Mouse (Mus musculus) CH12.LX (cell line): ENCODE measurements around the gene Wbp1l. TPM values are rescaled to one million over a fixed set of nuclear protein-coding genes. Genes with fewer than 3 reads are reported as not detected.

ENCODE experiments used
- DNase-seq: peaks from one replicate; pipeline ENCODE4 v3.0.0-alpha.2; 2013; ENCODE audit errors: extremely low read depth
- H3K27ac ChIP-seq: 2 replicates; pipeline ENCODE4 v1.5.1; 2012; ENCODE audit warnings: low read depth, mild to moderate bottlenecking, control low read depth, moderate library complexity; ENCODE audit not compliant: insufficient read depth
- H3K27me3 ChIP-seq: replicated peaks from 2 replicates; pipeline ENCODE3; 2012; ENCODE audit warnings: inconsistent platforms
- H3K36me3 ChIP-seq, 2 experiments: replicated peaks in 1 of 2; 2 replicates each; pipeline versions ENCODE3 to v1.6.1; 2012; ENCODE audit warnings: inconsistent platforms in 1 of 2, low read length in 1 of 2, mild to moderate bottlenecking in 1 of 2, mixed read lengths in 1 of 2, moderate library complexity in 1 of 2; ENCODE audit not compliant: control insufficient read depth in 1 of 2, insufficient read depth in 1 of 2
- H3K4me1 ChIP-seq, 2 experiments: 2 replicates each; pipeline ENCODE4 v1.6.1; 2012; ENCODE audit warnings: inconsistent platforms in 1 of 2, moderate library complexity in 1 of 2; ENCODE audit not compliant: insufficient read depth in 2 of 2, control insufficient read depth in 1 of 2
- H3K4me2 ChIP-seq: 2 replicates; pipeline ENCODE4 v1.6.1; 2012; ENCODE audit warnings: low read depth, mild to moderate bottlenecking, control low read depth; ENCODE audit not compliant: poor library complexity, insufficient read depth, severe bottlenecking
- H3K4me3 ChIP-seq, 3 experiments: fragments of 150-350 bp in 1 of 3; sonication (generic) in 1 of 3; replicated peaks in 1 of 3; 2 replicates each; pipeline versions ENCODE3 to v1.5.1; 2011 to 2012; ENCODE audit warnings: low read depth in 2 of 3, low read length in 2 of 3, mild to moderate bottlenecking in 2 of 3, moderate library complexity in 2 of 3, control low read depth in 1 of 3, improper control_type of control experiment in 1 of 3, inconsistent platforms in 1 of 3, mixed read lengths in 1 of 3; ENCODE audit not compliant: poor library complexity in 1 of 3
- H3K79me2 ChIP-seq: replicated peaks from 2 replicates; pipeline ENCODE4 v1.6.1; 2012; ENCODE audit warnings: mild to moderate bottlenecking, moderate library complexity; ENCODE audit not compliant: control insufficient read depth, poor library complexity, insufficient read depth, severe bottlenecking; ENCODE audit errors: extremely low read depth
- H3K9ac ChIP-seq: 2 replicates; pipeline ENCODE4 v1.6.1; 2012; ENCODE audit warnings: low read depth, mild to moderate bottlenecking, control low read depth, moderate library complexity; ENCODE audit not compliant: insufficient read depth
- H3K9me3 ChIP-seq: replicated peaks from 2 replicates; pipeline ENCODE3; 2012; ENCODE audit warnings: low read length, inconsistent platforms, mixed read lengths
- CHD1 ChIP-seq: IDR thresholded peaks from 2 replicates; pipeline ENCODE4 v1.6.1; 2012; ENCODE audit warnings: low read depth, low read length, improper control_type of control experiment, inconsistent platforms
- ELF1 ChIP-seq: IDR thresholded peaks from 2 replicates; pipeline ENCODE4 v1.6.1; 2014; ENCODE audit warnings: low read depth, mild to moderate bottlenecking, inconsistent platforms, low read length, improper control_type of control experiment
- ETS1 ChIP-seq: conservative IDR thresholded peaks from 2 replicates; pipeline ENCODE4 v1.6.1; 2012; ENCODE audit warnings: low read depth, mild to moderate bottlenecking, inconsistent platforms, low read length, improper control_type of control experiment, moderate library complexity
- JUN ChIP-seq: IDR thresholded peaks from 2 replicates; pipeline ENCODE4 v1.6.1; 2011; ENCODE audit warnings: low read depth, mild to moderate bottlenecking, low read length, improper control_type of control experiment, moderate library complexity; ENCODE audit not compliant: insufficient read depth
- JUND ChIP-seq: conservative IDR thresholded peaks from 2 replicates; pipeline ENCODE4 v1.6.1; 2011; ENCODE audit warnings: low read depth, low read length, improper control_type of control experiment
- MAX ChIP-seq: IDR thresholded peaks from 2 replicates; pipeline ENCODE4 v1.6.1; 2011; ENCODE audit warnings: low read length, improper control_type of control experiment
- MEF2A ChIP-seq: IDR thresholded peaks from 2 replicates; pipeline ENCODE4 v1.6.1; 2014; ENCODE audit warnings: low read depth, mild to moderate bottlenecking, inconsistent platforms, low read length, improper control_type of control experiment, borderline replicate concordance
- MXI1 ChIP-seq: IDR thresholded peaks from 2 replicates; pipeline ENCODE4 v1.6.1; 2011; ENCODE audit warnings: mild to moderate bottlenecking, low read depth, low read length, improper control_type of control experiment
- MYC ChIP-seq: IDR thresholded peaks from 2 replicates; pipeline ENCODE4 v1.6.1; 2011; ENCODE audit warnings: low read depth, mild to moderate bottlenecking, improper control_type of control experiment, low read length
- NELFE ChIP-seq: IDR thresholded peaks from 2 replicates; pipeline ENCODE4 v1.6.1; 2011; ENCODE audit warnings: low read depth, low read length, improper control_type of control experiment
- PAX5 ChIP-seq: IDR thresholded peaks from 2 replicates; pipeline ENCODE4 v1.6.1; 2012; ENCODE audit warnings: low read length, inconsistent platforms, mixed read lengths
- POLR2A ChIP-seq: IDR thresholded peaks from 2 replicates; pipeline ENCODE4 v1.6.1; 2011; ENCODE audit warnings: low read depth, mild to moderate bottlenecking, improper control_type of control experiment, low read length
- POLR2AphosphoS2 ChIP-seq: IDR thresholded peaks from 2 replicates; pipeline ENCODE4 v1.6.1; 2011; ENCODE audit warnings: low read depth, low read length, improper control_type of control experiment
- RAD21 ChIP-seq: IDR thresholded peaks from 2 replicates; pipeline ENCODE4 v1.6.1; 2011; ENCODE audit warnings: low read depth, mild to moderate bottlenecking, low read length, improper control_type of control experiment, moderate library complexity
- SMC3 ChIP-seq: IDR thresholded peaks from 2 replicates; pipeline ENCODE4 v1.6.1; 2011; ENCODE audit warnings: low read depth, low read length, improper control_type of control experiment
- TBP ChIP-seq: conservative IDR thresholded peaks from 2 replicates; pipeline ENCODE4 v1.6.1; 2011; ENCODE audit warnings: low read depth, low read length, improper control_type of control experiment
- USF1 ChIP-seq: IDR thresholded peaks from 2 replicates; pipeline ENCODE4 v1.6.1; 2014; ENCODE audit warnings: low read depth, mild to moderate bottlenecking, inconsistent platforms, low read length, improper control_type of control experiment
- USF2 ChIP-seq: conservative IDR thresholded peaks from 2 replicates; pipeline ENCODE4 v1.6.1; 2011; ENCODE audit warnings: low read depth, low read length, improper control_type of control experiment
- ZMIZ1 ChIP-seq: IDR thresholded peaks from 2 replicates; pipeline ENCODE4 v1.6.1; 2012; ENCODE audit warnings: low read depth, mild to moderate bottlenecking, inconsistent platforms, low read length, improper control_type of control experiment
- ZNF384 ChIP-seq: IDR thresholded peaks from 2 replicates; pipeline ENCODE4 v1.6.1; 2012; ENCODE audit warnings: low read depth, low read length, improper control_type of control experiment, inconsistent platforms
- dilution Hi-C: fragments of 300-500 bp; cut with MboI; formaldehyde crosslinking; loops from 2 replicates; pipeline ENCODE4 v1.14.3; 2020; ENCODE audit warnings: low sequenced_read_pairs; ENCODE audit not compliant: extremely low pct_unique_long_range_greater_than_20kb, extremely low pct_ligation_motif_present
- in situ Hi-C: fragments of 300-500 bp; cut with MboI; formaldehyde crosslinking; loops from 3 replicates; pipeline ENCODE4 v1.14.3; 2019; ENCODE audit warnings: low sequenced_read_pairs, low pct_ligation_motif_present, low pct_unique_long_range_greater_than_20kb, mixed read lengths
- polyA plus RNA-seq: library from polyadenylated mRNA; unstranded; fragments of >175 nt; gene quantifications from 2 replicates; pipeline ENCODE4 v1.2.1, GENCODE M21; 2012; ENCODE audit warnings: low read depth; ENCODE audit not compliant: insufficient read length
- total RNA-seq, 2 experiments: library from RNA; depleted of rRNA; stranded (reverse); fragments of 300-350 nt in 1 of 2; fragments of >200 nt in 1 of 2; gene quantifications; 2 replicates each; pipeline ENCODE4 v1.2.3; 2012 to 2014

The Wbp1l gene
- total and polyA plus RNA-seq, 3 experiments = 11.6 to 23.5 (median 17.4) TPM

DNA sequence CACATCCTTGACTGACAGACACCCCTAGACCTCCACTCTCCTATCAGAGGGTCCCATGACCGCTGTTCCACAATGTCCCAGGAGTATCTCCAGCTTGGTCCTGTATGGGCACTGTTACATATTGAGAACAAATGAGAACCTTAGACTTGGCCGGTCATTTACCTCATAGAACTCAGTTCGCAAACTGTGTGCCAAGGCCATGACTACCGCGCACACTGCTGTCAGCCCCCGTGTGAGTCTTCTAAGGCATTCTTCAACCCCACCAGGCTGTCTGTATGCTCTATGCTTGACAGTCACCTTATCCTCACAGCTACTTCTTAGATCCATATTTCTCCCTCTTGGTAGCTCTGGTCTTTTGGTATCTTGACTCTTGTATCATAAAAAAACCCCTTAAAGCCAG, 20.6 kb downstream of the Wbp1l start:
- no peak overlapping the region for H3K4me3 ChIP-seq

DNA sequence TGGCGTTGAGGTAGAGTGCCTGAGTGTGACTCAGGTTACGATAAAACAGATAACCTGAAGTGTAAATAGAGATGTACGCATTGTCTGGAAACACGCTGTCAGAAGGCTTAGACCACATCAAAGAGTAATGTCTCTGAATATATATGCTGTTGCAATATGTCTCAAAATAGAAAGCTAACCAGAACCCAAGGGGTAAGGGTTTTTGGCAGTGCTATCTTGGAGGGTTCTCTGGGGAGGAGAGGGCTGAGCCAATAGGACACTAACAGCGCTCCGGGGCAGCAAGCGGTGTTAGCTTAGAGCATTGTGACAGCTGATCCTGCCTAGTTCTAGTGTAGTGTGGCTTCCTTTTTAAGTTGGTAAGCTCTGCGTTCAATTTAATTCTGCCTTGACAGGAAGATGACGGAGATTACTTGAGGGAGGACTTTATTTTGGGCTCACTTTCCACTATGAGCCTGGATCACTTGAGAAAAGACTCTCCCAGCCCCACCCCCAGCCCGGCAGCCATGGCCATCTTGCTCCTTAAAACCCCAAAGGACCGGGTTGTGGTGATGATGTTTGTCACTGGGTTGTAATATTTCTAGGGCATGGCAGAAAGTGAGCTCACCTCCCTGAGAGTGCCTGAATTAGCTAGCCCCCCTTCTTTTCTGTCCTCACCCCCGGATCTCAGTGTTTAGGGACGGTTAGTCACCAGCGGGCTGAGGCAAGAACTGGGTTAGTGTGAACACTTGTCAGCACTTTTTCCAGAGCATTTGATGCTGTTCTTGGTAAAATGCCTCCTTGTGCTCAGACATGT, 21.3 kb downstream of the Wbp1l start:
- TF ChIP-seq PAX5 = no peak
- no peak for TF ChIP-seq POLR2AphosphoS2
- no peak for TF ChIP-seq JUND
- TF ChIP-seq MXI1 = no peak
- no peak for TF ChIP-seq USF1
- no peak for TF ChIP-seq ETS1
- no peak for TF ChIP-seq USF2
- no peak for TF ChIP-seq JUN
- no peak for TF ChIP-seq ELF1
- TF ChIP-seq MYC = no peak
- TF ChIP-seq RAD21 = no peak
- TF ChIP-seq NELFE = no peak
- no peak for TF ChIP-seq MEF2A
- no peak for TF ChIP-seq ZMIZ1
- TF ChIP-seq POLR2A = no peak
- TF ChIP-seq SMC3 = no peak
- TF ChIP-seq TBP = no peak
- Histone ChIP-seq H3K27ac (no peak overlapping the region), H3K79me2 (no peaks in the 10 kb centered on the region; the same call in 1 of the 2 replicates), H3K4me3 (no peak overlapping the region), H3K36me3 (peaks cover 9 to 90% of the 10 kb centered on the region in 2 experiments), H3K4me2 (no peak overlapping the region), H3K4me1 (peaks cover 0 to 9% of the 10 kb centered on the region in 2 experiments; a peak in 1 of 4 replicates), H3K27me3 (no peaks in the 10 kb centered on the region), H3K9ac (no peak overlapping the region), H3K9me3 (no peaks in the 10 kb centered on the region)
- DNase-seq = no peak
- dilution Hi-C loops = no loop called here
- in situ Hi-C loops = no loop called here

More for the DNA sequence above, 20.6 kb downstream of the Wbp1l start:
- peaks cover 7 to 90% of the 10 kb centered on the region in 2 experiments for H3K36me3 ChIP-seq
- no peak for DNase-seq
- no peaks in the 10 kb centered on the region for H3K27me3 ChIP-seq
- H3K9ac ChIP-seq = no peak overlapping the region
- H3K27ac ChIP-seq = no peak overlapping the region
- no peaks in the 10 kb centered on the region for H3K9me3 ChIP-seq
- dilution Hi-C loops = no loop called here
- TF ChIP-seq MAX = no peak
- no peak for TF ChIP-seq CHD1
- no peak for TF ChIP-seq PAX5
- TF ChIP-seq ZNF384 = no peak
- TF ChIP-seq MYC = no peak
- TF ChIP-seq RAD21 = no peak
- no peak for TF ChIP-seq MEF2A
- no peaks in the 10 kb centered on the region; the same call in 1 of the 2 replicates for H3K79me2 ChIP-seq
- in situ Hi-C loops = no loop called here
- no peak overlapping the region for H3K4me2 ChIP-seq
- peaks cover 0 to 9% of the 10 kb centered on the region in 2 experiments; a peak in 1 of 4 replicates for H3K4me1 ChIP-seq
